Mouse (Mus musculus) lung, postnatal 0 days (tissue): ENCODE data around the gene Mrps16. TPM values are rescaled to one million over a fixed set of nuclear protein-coding genes. Genes with fewer than 3 reads are reported as not detected.

Experiments
- ATAC-seq: fragments of 200-750 bp; cut with Nextera tagmentation; 2 replicates; pipeline ENCODE4 v1.8.0; 2017; ENCODE audit warnings: moderate library complexity
- DNase-seq: peaks from one replicate; pipeline ENCODE4 v3.0.0-alpha.2; 2016; ENCODE audit warnings: low spot score
- H3K27ac ChIP-seq: fragments of 300-500 bp; sonication (generic); 2 replicates; pipeline ENCODE4 v1.5.1; 2014; ENCODE audit warnings: antibody characterized with exemption, mild to moderate bottlenecking, low read length, mixed read lengths
- H3K27me3 ChIP-seq: fragments of 300-500 bp; sonication (generic); replicated peaks from 2 replicates; pipeline ENCODE4 v1.6.1; 2014; ENCODE audit warnings: low read length, mixed read lengths; ENCODE audit not compliant: insufficient read depth
- H3K36me3 ChIP-seq: fragments of 300-500 bp; sonication (generic); 2 replicates; pipeline ENCODE4 v1.6.1; 2014; ENCODE audit warnings: low read length, mixed read lengths; ENCODE audit not compliant: insufficient read depth
- H3K4me1 ChIP-seq: fragments of 300-500 bp; sonication (generic); 2 replicates; pipeline ENCODE4 v1.6.1; 2014; ENCODE audit warnings: antibody characterized with exemption, low read depth, low read length, mixed read lengths; ENCODE audit not compliant: insufficient read depth
- H3K4me2 ChIP-seq: fragments of 300-500 bp; sonication (generic); replicated peaks from 2 replicates; pipeline ENCODE4 v1.6.1; 2014; ENCODE audit warnings: low read depth, mild to moderate bottlenecking, low read length, moderate library complexity, mixed read lengths
- H3K4me3 ChIP-seq: fragments of 300-500 bp; sonication (generic); 2 replicates; pipeline ENCODE4 v1.5.1; 2014; ENCODE audit warnings: low read depth, low read length
- H3K9ac ChIP-seq: fragments of 300-500 bp; sonication (generic); replicated peaks from 2 replicates; pipeline ENCODE4 v1.6.1; 2014; ENCODE audit warnings: low read depth, mild to moderate bottlenecking
- H3K9me3 ChIP-seq: fragments of 300-500 bp; sonication (generic); 2 replicates; pipeline ENCODE4 v1.6.1; 2016; ENCODE audit warnings: low read length, mixed read lengths
- CTCF ChIP-seq: IDR thresholded peaks from 2 replicates; pipeline ENCODE4 v1.5.1; 2016; ENCODE audit warnings: antibody characterized with exemption, mild to moderate bottlenecking
- EP300 ChIP-seq: IDR thresholded peaks from 2 replicates; pipeline ENCODE4 v1.6.1; 2016; ENCODE audit warnings: antibody characterized with exemption, mild to moderate bottlenecking, control low read depth
- WGBS: fragments of 180-500 bp; shearing (Covaris S2); extraction: QIAGEN DNeasy Blood & Tissue Kit; methylation state at CpG from one replicate; pipeline ENCODE4 v1.1.7; 2014; 5-methylcytosine and 5-hydroxymethylcytosine counted together
- polyA plus RNA-seq: library from polyadenylated mRNA; unstranded; fragments of >200 nt; fragmentation: Nextera tagmentation; extraction: Ambion mirVana; gene quantifications from 2 replicates; pipeline ENCODE4 v1.2.1, GENCODE M21; 2015

The Mrps16 gene
- polyA plus RNA-seq, 1 experiment from 2014 or later, result 64.4 TPM

DNA sequence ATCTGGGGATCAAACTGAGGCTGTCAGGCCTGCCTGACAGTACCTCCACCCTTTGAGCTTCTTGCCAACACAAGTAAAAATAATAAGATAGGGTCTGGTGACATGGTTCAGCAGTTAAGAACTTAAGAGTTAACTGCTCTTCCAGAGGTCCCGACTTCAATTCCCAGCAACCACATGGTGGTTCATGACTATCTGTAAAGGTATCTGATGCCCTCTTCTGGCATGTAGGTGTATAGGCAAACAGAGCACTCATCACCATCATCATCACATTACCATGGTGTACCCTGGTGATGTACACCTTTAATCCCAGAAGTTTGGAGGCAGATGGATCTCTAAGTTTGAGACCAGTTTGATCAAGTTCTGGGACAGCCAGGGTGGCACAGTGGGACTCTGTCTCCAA, 35.2 kb upstream of the Mrps16 start:
- no peak overlapping the region for H3K27ac ChIP-seq
- 23% methylated on average over 1 of the region's 1 CpGs for WGBS
- ATAC-seq, result no peak

DNA sequence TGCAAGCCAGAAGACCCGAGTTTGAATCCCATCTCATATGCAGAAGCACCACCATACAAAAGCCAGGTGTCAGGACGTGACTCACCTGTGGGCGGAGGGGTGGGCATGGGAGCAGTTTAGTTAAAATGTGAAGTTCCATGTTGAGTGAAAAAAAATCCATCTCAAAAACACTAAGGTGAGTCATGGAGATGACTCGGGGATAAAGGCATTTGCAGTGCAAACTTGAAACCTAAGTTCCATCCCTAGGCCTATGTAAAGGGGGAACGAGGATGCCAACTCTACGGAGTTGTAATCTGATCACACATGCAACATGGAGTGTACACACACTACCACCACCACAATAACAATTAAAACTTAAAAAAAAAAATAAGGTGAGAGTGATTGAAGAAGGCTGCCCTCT, 29.6 kb upstream of the Mrps16 start:
- Histone ChIP-seq H3K9ac (no peak overlapping the region), H3K27me3 (no peaks in the 10 kb centered on the region), H3K9me3 (no peaks in the 10 kb centered on the region), H3K4me3 (no peak overlapping the region), H3K36me3 (no peaks in the 10 kb centered on the region), H3K4me1 (no peaks in the 10 kb centered on the region), H3K4me2 (no peak overlapping the region), H3K27ac (no peak overlapping the region)
- no peak for ATAC-seq
- DNase-seq, result no peak
- 86% methylated on average over 6 of the region's 6 CpGs for WGBS
- TF ChIP-seq EP300, result no peak
- no peak for TF ChIP-seq CTCF

More for the DNA sequence above, 35.2 kb upstream of the Mrps16 start:
- no peak for TF ChIP-seq EP300
- TF ChIP-seq CTCF, result 0 out of 2 replicates have a peak, but pooled peaks have one; percentile 8
- DNase-seq, result no peak
- Histone ChIP-seq H3K27me3 (no peaks in the 10 kb centered on the region), H3K36me3 (no peaks in the 10 kb centered on the region), H3K9ac (no peak overlapping the region), H3K4me3 (no peak overlapping the region), H3K4me1 (no peaks in the 10 kb centered on the region), H3K9me3 (no peaks in the 10 kb centered on the region), H3K4me2 (no peak overlapping the region)

DNA sequence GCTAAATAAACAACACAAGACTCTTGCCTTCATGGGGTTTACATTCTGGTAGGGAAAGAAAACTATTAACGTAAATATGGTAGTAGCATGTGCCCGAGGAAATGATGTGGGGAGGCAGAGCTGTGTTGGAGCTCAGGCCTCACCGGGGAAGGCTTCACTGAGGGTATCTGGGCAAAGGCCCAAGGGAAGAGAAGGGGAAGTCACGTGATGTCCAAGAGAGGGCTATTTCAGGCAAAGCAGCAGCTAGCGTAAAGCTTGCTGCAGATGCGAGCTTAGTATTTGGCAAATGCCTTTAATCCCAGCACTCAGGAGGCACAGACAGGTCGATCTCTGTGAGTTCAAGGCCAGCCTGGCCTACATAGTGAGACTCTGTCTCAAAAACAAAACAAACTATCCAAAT, 28.8 kb upstream of the Mrps16 start:
- ATAC-seq (no peak), DNase-seq (no peak)
- H3K9me3 ChIP-seq, result no peaks in the 10 kb centered on the region
- no peak for TF ChIP-seq EP300
- no peak for TF ChIP-seq CTCF
- H3K4me2 ChIP-seq, result no peak overlapping the region
- H3K9ac ChIP-seq, result no peak overlapping the region
- H3K27ac ChIP-seq, result no peak overlapping the region
- no peaks in the 10 kb centered on the region for H3K27me3 ChIP-seq
- WGBS, result 37% methylated on average over 7 of the region's 7 CpGs
- H3K4me3 ChIP-seq, result no peak overlapping the region
- H3K36me3 ChIP-seq, result no peaks in the 10 kb centered on the region
- H3K4me1 ChIP-seq, result no peaks in the 10 kb centered on the region

DNA sequence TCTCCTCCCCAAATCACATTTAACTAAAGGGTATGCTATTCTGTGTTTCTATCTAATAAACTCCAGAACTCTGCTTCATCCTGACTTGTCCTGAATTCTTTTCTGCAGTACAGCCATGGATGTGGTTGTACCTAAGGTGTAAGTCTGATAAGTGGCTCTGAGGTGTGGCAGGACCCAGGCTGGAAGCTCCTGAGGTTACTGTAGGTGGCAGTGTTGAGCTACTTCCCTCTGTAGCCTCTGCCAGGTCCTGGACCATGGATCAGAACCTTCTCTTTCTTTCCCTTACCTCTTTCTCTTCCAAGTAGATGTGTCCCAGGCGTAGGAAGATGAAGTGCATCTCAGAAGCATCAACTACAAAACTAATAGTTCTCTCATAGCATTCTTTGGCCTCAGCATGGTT, 6.6 kb upstream of the Mrps16 start:
- Histone ChIP-seq H3K4me1 (no peaks in the 10 kb centered on the region), H3K27ac (no peak overlapping the region), H3K36me3 (no peaks in the 10 kb centered on the region), H3K4me3 (no peak overlapping the region), H3K9me3 (no peaks in the 10 kb centered on the region), H3K27me3 (no peaks in the 10 kb centered on the region), H3K9ac (no peak overlapping the region), H3K4me2 (no peak overlapping the region)
- ATAC-seq (peak; percentile 41; the same call in 1 of the 2 replicates), DNase-seq (peak; percentile 59)
- 58% methylated on average over 1 of the region's 1 CpGs for WGBS
- TF ChIP-seq EP300 (no peak), CTCF (peak; percentile 70)

DNA sequence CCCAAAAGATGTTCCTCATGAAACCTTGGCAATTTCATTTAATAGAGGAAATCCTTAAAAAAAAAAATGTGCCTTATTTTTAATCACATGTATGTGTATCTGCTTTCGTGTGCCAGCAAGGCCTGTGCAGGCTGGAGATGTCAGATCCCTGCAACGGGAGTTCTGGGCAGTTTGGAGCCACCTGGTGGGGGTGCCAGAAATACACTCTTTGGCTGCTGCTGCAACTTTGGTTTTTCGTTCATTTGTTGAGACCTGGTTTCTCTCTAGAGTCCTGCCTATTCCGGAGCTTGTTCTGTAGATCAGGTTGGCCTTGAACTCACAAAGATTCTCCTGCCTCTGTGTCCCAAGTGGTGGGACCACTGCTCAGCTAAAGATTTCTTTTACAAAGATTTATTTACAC, 5.4 kb upstream of the Mrps16 start:
- Histone ChIP-seq H3K27me3 (no peaks in the 10 kb centered on the region), H3K36me3 (no peaks in the 10 kb centered on the region), H3K9ac (no peak overlapping the region), H3K9me3 (no peaks in the 10 kb centered on the region), H3K4me1 (no peaks in the 10 kb centered on the region), H3K4me3 (no peak overlapping the region), H3K27ac (no peak overlapping the region), H3K4me2 (no peak overlapping the region)
- DNase-seq, result no peak
- 32% methylated on average over 4 of the region's 4 CpGs for WGBS
- TF ChIP-seq EP300 (no peak), CTCF (peak; percentile 49)
- no peak for ATAC-seq

DNA sequence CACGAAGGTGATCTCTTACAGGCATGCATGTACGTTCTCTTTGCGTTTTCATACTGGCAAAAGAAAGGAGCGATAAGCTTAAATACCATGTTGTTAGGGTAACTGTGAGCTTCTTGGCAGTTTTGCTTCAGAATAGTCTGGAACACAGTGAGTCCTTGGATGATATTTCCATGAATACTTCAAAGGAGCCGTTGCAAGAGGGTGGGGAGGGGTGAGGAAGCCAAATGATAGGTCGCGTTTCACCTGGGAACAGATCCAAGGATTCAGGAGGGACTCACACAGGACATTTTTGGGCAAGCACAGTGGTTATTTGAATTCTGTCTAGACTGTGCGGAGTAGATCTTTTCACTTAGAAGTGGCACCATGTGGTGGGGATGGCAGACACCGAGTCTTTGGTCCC, 3.8 kb upstream of the Mrps16 start:
- Histone ChIP-seq H3K27me3 (no peaks in the 10 kb centered on the region), H3K4me2 (no peak overlapping the region), H3K27ac (no peak overlapping the region), H3K9me3 (no peaks in the 10 kb centered on the region), H3K4me1 (0 out of 2 replicates have a peak, but pooled peaks cover 4% of the 10 kb centered on the region), H3K36me3 (no peaks in the 10 kb centered on the region), H3K4me3 (no peak overlapping the region), H3K9ac (no peak overlapping the region)
- ATAC-seq (no peak), DNase-seq (no peak)
- 72% methylated on average over 9 of the region's 9 CpGs for WGBS
- TF ChIP-seq CTCF, result no peak
- no peak for TF ChIP-seq EP300

DNA sequence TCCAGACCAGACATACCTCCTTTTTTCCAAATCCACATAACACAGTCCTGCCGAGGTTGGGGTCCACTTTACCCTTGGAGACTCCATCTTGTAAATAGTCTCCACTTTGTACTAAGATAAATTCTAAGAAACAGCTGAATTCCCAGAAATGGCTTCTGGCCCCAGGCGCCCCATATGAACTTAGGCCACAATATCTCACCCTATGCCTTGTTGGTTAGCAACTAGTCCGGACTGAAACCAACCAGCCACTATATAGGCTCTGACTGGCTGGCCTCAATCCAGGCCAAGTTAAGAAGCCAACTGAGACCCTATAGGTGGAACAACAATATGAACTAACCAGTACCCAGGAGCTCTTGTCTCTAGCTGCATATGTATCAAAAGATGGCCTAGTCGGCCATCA, 1.1 kb downstream of the Mrps16 start:
- peaks cover 10% of the 10 kb centered on the region; the same call in 1 of the 2 replicates for H3K4me1 ChIP-seq
- no peak overlapping the region for H3K4me3 ChIP-seq
- no peak overlapping the region for H3K4me2 ChIP-seq
- H3K27me3 ChIP-seq, result no peaks in the 10 kb centered on the region
- no peaks in the 10 kb centered on the region for H3K36me3 ChIP-seq
- no peak overlapping the region for H3K9ac ChIP-seq
- no peak for DNase-seq
- TF ChIP-seq CTCF, result no peak
- no peak for TF ChIP-seq EP300
- WGBS, result 83% methylated on average over 3 of the region's 4 CpGs
- H3K27ac ChIP-seq, result no peak overlapping the region
- H3K9me3 ChIP-seq, result no peaks in the 10 kb centered on the region
- ATAC-seq, result no peak
